Mouse (Mus musculus) bone marrow macrophage, adult 2 months (primary cell): ENCODE measurements around the gene Vwa3b. TPM values are rescaled to one million over a fixed set of nuclear protein-coding genes. Genes with fewer than 3 reads are reported as not detected.

Source experiments
- H3K27ac ChIP-seq: 2 replicates; pipeline ENCODE4 v1.5.1; 2012; ENCODE audit warnings: low read depth, low read length; ENCODE audit not compliant: insufficient read depth
- H3K4me1 ChIP-seq: 2 replicates; pipeline ENCODE4 v1.6.1; 2012; ENCODE audit warnings: low read length; ENCODE audit not compliant: control insufficient read depth, insufficient read depth
- H3K4me3 ChIP-seq: 2 replicates; pipeline ENCODE4 v1.5.1; 2012; ENCODE audit warnings: mild to moderate bottlenecking, low read length, moderate library complexity; ENCODE audit not compliant: insufficient read depth
- CTCF ChIP-seq: IDR thresholded peaks from 2 replicates; pipeline ENCODE4 v1.5.1; 2012; ENCODE audit warnings: low read depth, mild to moderate bottlenecking, low read length, moderate library complexity
- POLR2A ChIP-seq: IDR thresholded peaks from 2 replicates; pipeline ENCODE4 v1.6.1; 2012; ENCODE audit warnings: mild to moderate bottlenecking, low read depth, low read length, borderline replicate concordance
- polyA plus RNA-seq: library from polyadenylated mRNA; stranded (reverse); fragments of >200 nt; gene quantifications from 2 replicates; pipeline ENCODE4 v1.2.4, GENCODE M21; 2012; ENCODE audit not compliant: missing spikeins, insufficient read depth, insufficient read length

The Vwa3b gene
- polyA plus RNA-seq, 1 experiment = not detected

DNA sequence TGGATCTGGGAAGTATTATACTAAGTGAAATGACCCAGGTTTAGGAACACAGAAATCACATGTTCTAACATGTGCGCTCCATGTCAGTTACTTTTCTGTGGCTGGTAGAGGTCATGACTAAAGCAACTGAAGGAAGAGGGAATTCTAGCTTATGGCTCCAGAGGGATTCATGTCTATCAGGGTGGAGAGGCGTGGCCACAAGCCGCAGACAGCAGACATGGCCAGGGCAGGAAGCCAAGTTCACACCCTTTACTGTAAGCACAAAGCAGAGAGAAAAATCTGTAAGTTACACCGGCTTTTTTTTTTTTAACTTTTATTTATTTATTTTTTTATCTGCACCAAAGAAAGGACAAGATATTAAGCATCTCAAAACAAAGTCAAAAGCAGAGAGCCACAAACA is 119.6 kb downstream of the Vwa3b start:
- TF ChIP-seq CTCF = no peak
- no peak overlapping the region for H3K4me3 ChIP-seq

DNA sequence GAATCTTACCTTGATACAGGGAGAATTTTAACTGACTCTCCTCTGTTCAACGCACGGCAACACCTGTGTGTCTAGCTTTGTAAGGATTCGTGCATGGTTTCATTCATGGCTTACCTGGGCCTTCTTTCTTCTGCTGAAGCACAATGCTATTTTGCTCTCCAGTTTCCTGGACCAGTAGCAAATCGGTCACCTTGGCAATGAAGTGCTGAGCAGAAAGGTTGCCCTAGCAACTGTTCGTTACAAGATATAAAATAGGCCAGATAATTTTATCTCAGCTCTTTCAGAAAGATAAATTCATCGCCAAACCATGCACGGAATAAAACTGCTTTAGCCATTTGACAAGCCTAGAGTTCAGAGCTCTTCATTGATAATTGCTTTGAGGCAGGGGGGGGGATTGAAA is 123.5 kb downstream of the Vwa3b start:
- H3K4me3 ChIP-seq = no peak overlapping the region
- peaks cover 2% of the 10 kb centered on the region for H3K4me1 ChIP-seq
- TF ChIP-seq POLR2A (no peak), CTCF (no peak)
- H3K27ac ChIP-seq = no peak overlapping the region

More for the DNA sequence above, 119.6 kb downstream of the Vwa3b start:
- Histone ChIP-seq H3K4me1 (no peaks in the 10 kb centered on the region), H3K27ac (no peak overlapping the region)

DNA sequence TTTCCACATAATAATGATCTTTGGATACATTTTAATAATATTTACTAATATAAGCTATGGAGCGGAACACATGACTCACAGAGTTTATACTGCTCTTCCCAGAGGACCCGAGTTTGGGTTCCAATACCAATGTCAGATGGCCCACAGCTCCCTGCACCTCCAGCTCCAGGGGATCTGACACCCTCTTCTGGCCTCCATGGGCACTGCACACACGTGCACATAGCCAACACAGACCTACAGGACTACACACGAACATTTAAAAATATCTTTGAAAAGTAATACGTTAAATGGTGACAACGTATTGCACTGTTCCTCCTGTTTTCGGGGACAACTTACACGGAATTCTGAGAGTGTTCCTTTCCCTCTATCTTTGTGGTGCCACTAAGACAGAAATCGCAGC is 125.5 kb downstream of the Vwa3b start:
- TF ChIP-seq CTCF (no peak), POLR2A (no peak)
- Histone ChIP-seq H3K27ac (no peak overlapping the region), H3K4me1 (peaks cover 2% of the 10 kb centered on the region), H3K4me3 (no peak overlapping the region)

DNA sequence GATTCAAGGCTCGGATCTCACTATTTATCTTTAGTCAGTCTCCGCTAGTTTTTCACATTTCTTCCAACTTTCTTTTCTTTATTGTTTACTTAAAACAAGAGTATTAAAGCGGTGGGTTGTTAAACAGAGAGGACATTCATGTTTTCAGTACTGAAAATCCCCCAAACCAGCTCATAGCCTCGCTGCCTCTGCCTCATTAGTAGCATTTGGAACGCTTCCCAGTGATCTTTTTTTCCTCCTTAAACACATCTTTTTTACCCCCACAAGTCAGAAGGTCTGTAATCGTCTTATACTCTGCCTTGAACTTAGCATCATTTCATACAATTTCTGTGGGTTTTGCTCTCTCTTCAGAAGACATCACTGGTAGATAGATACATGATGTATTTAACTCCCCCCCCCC is 139.7 kb downstream of the Vwa3b start:
- no peak overlapping the region for H3K27ac ChIP-seq
- TF ChIP-seq CTCF (no peak), POLR2A (no peak)
- H3K4me1 ChIP-seq = no peaks in the 10 kb centered on the region
- no peak overlapping the region for H3K4me3 ChIP-seq

DNA sequence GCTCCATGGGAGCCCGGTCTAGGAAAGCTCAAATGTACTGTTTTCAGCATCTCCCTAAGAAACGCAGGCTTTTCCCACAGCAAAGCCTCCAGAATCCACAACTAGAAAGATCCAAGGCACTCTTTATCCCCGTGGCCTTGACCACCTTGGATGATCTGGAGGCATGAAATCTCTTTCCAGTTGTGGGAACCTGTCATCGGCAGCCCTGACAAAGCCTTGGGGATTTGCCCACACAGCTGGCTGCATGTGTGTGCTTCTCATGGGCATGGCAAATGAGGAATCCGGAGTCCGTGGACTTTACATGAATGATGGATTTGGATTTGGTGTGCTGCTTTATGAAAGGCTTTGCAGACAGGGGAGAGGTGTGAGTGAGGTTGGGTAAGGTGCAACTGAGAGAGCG is 141.5 kb downstream of the Vwa3b start:
- H3K4me1 ChIP-seq = no peaks in the 10 kb centered on the region
- TF ChIP-seq CTCF (no peak), POLR2A (no peak)
- no peak overlapping the region for H3K27ac ChIP-seq
- no peak overlapping the region for H3K4me3 ChIP-seq

DNA sequence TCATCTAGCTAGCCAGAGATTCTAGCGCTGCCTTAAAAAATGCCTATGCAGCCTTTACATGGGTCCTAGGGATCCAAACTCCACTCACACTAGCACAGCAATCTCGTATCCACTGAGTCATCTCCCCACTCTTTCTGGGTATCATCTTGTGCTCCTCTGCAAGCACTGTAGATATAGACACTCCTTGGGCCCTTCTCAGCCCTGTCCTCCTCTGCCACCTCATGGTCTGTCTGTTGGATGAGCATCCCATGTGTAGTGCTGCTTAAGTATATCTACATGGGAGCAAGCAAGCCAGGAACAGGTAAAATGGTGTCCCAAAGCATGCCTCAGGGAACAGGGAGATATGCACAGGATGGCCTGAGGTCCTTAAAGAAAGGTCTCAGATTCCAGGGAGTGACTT is 151.5 kb downstream of the Vwa3b start:
- H3K4me1 ChIP-seq = no peaks in the 10 kb centered on the region
- H3K4me3 ChIP-seq = no peak overlapping the region
- TF ChIP-seq POLR2A = no peak
- no peak for TF ChIP-seq CTCF
- no peak overlapping the region for H3K27ac ChIP-seq

DNA sequence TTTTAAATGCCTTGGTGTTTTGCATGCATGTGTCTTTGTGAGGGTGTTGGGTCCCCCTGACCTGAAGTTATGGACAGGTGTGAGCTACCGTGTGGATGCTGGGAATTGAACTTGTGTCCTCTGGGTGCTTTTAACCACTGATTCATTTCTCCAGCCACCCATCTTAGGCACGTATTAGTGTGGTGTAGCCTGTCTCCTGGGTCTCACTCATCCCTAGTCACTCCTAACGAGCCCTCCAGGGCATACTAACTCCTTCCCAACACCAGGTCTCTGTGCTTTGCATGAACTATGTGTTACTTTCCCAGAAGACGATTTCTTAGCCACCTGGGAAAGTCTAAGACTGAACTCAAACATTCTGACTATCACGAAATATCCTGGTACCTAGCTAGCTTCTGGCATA is 153.5 kb downstream of the Vwa3b start:
- Histone ChIP-seq H3K4me3 (no peak overlapping the region), H3K27ac (no peak overlapping the region), H3K4me1 (no peaks in the 10 kb centered on the region)
- TF ChIP-seq POLR2A (no peak), CTCF (no peak)

DNA sequence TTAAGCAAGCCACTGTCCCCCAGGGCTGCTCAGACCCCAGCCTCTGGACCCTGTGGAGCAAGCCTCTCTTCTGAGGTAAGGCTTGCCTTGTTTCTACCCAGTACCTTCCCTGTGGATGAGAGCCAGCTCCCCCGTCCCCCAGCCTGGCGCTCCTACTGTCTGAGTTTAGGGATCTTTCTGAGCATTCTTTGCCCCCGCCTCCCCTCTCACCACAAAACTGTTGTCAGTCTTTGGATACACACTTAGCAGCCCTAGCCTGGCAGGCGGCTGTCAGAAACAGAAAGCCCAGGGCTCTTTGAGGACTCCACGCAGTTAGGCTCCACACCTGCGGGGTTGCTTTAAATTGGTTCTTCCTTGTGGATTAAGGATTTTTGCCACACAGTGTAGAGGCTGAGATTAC is 160.7 kb downstream of the Vwa3b start:
- H3K4me1 ChIP-seq = no peaks in the 10 kb centered on the region
- H3K27ac ChIP-seq = no peak overlapping the region
- H3K4me3 ChIP-seq = no peak overlapping the region
- no peak for TF ChIP-seq CTCF
- TF ChIP-seq POLR2A = no peak

DNA sequence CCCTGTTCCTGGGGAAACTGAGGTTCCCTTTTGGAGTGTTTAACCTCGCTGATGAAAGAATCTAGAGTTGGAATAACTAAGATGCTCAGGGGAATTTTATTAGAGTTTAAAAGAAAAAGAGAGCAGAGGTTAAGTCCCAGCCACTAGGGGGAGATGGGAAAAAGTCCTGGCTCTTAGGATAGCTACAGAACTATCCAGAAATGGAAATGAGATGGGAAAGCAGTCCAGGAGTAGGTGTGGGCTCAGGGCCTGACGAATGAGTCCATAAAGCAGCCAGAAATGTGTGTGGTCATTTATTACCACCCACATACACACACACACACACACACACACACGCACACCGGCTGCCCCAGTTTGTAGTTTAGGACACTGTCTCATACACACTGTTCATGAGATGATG is 168.2 kb downstream of the Vwa3b start:
- TF ChIP-seq CTCF = no peak
- no peak for TF ChIP-seq POLR2A
- no peaks in the 10 kb centered on the region for H3K4me1 ChIP-seq
- H3K27ac ChIP-seq = no peak overlapping the region
- no peak overlapping the region for H3K4me3 ChIP-seq

DNA sequence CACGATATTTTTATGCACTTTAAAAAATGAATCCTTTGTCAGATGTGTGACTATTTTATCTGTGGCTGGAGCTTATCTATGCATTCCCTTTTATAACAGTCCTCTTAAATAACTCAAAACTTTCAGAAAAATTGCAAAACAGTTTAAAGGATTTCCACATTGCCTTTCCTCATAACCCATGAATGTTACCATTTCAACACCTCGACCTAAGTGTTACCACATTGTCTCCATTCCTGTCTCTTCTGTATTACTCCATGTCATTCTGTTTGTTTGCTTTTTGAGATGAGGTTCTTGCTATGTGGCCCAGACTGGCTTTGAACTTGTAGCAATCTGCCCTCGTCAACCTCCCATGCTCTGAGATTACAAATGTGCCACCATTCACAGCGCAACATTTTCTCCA is 175.0 kb downstream of the Vwa3b start:
- no peaks in the 10 kb centered on the region for H3K4me1 ChIP-seq
- H3K27ac ChIP-seq = no peak overlapping the region
- TF ChIP-seq CTCF = no peak
- TF ChIP-seq POLR2A = no peak
- H3K4me3 ChIP-seq = no peak overlapping the region

DNA sequence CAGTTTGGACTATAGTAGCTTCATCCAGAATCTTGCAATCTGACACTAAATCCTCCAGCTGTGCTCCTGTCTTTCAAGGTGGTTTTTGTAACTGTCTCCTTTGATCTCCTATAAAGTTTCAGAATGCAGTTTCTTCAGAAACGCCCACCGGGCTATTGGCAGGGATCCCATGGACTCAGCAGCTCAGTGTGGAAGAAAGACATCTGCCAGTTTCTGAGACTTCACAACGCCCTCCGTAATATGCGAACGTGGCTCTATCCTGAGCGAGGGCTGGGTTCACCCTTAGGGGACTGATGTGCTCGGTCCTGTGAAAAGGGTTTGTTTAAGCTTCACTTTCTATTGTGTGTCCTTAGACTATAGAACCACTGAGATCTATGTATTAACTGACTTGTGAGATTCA is 181.3 kb downstream of the Vwa3b start:
- TF ChIP-seq POLR2A (no peak), CTCF (no peak)
- Histone ChIP-seq H3K4me1 (no peaks in the 10 kb centered on the region), H3K4me3 (no peak overlapping the region), H3K27ac (no peak overlapping the region)
